Mouse (Mus musculus) midbrain, embryonic 15.5 days (tissue): ENCODE measurements around the gene Snx13. TPM values are rescaled to one million over a fixed set of nuclear protein-coding genes. Genes with fewer than 3 reads are reported as not detected.
A peak's percentile ranks its signal among the peaks of the same experiment; 100 is the strongest.

ENCODE experiments used
- ATAC-seq: fragments of 200-750 bp; cut with Nextera tagmentation; replicated peaks from 2 replicates; pipeline ENCODE4 v1.8.0; 2017; ENCODE audit warnings: moderate TSS enrichment
- H3K27ac ChIP-seq: fragments of 300-500 bp; sonication (generic); 2 replicates; pipeline ENCODE4 v1.5.1; 2015; ENCODE audit warnings: mild to moderate bottlenecking, inconsistent platforms
- H3K27me3 ChIP-seq: fragments of 300-500 bp; sonication (generic); replicated peaks from 2 replicates; pipeline ENCODE4 v1.6.1; 2015; ENCODE audit warnings: inconsistent platforms
- H3K36me3 ChIP-seq: fragments of 300-500 bp; sonication (generic); replicated peaks from 2 replicates; pipeline ENCODE4 v1.6.1; 2015; ENCODE audit warnings: inconsistent platforms
- H3K4me1 ChIP-seq: fragments of 300-500 bp; sonication (generic); 2 replicates; pipeline ENCODE4 v1.6.1; 2015; ENCODE audit warnings: inconsistent platforms
- H3K4me2 ChIP-seq: fragments of 300-500 bp; sonication (generic); 2 replicates; pipeline ENCODE4 v1.6.1; 2015; ENCODE audit warnings: inconsistent platforms, mild to moderate bottlenecking, moderate library complexity
- H3K4me3 ChIP-seq: fragments of 300-500 bp; sonication (generic); 2 replicates; pipeline ENCODE4 v1.5.1; 2015; ENCODE audit warnings: mild to moderate bottlenecking, inconsistent platforms
- H3K9ac ChIP-seq: fragments of 300-500 bp; sonication (generic); 2 replicates; pipeline ENCODE4 v1.6.1; 2015; ENCODE audit warnings: mild to moderate bottlenecking, inconsistent platforms
- H3K9me3 ChIP-seq: fragments of 300-500 bp; sonication (generic); 2 replicates; pipeline ENCODE4 v1.6.1; 2016; ENCODE audit warnings: inconsistent platforms
- WGBS: fragments of 180-500 bp; shearing (Covaris S2); methylation state at CpG from one replicate; pipeline ENCODE4 v1.1.7; 2015; ENCODE audit warnings: mixed read lengths; 5-methylcytosine and 5-hydroxymethylcytosine counted together
- microRNA counts: library from miRNA; unstranded; fragments of <30 nt; microRNA quantifications from one replicate; lab custom pipeline; 2016
- microRNA-seq: library from miRNA; unstranded; fragments of <30 nt; microRNA quantifications from one replicate; pipeline ENCODE4, GENCODE M21; 2016
- polyA plus RNA-seq: library from polyadenylated mRNA; unstranded; fragments of >200 nt; fragmentation: Nextera tagmentation; extraction: Ambion mirVana; gene quantifications from 2 replicates; pipeline ENCODE4 v1.2.1, GENCODE M21; 2015

Gene Snx13
- polyA plus RNA-seq, 1 experiment from 2014 or later, result 28.7 TPM

DNA sequence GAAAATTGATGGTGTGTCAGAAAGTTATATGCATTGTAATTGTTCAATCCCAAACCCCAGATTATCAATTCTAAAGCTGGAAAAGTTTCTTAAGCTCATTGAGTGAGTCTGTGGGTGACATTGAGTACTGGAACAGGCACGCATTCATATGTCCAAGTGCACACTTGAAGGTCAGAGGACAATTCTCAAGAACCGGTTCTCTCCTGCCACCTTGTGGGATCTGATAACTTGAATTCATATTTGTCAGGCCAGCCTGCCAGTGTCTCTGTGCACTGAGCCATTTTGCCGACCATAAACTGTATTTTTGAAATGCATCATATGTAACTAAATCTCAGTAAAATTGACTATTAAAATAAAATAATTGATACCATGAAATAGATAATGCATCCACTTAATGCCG is 114.7 kb downstream of the Snx13 start:
- no peaks in the 10 kb centered on the region for H3K36me3 ChIP-seq
- no peaks in the 10 kb centered on the region for H3K27me3 ChIP-seq
- WGBS, result 78% methylated on average over 4 of the region's 4 CpGs
- H3K27ac ChIP-seq, result no peak overlapping the region
- ATAC-seq, result no peak
- H3K9ac ChIP-seq, result no peak overlapping the region
- no peak overlapping the region for H3K4me2 ChIP-seq
- H3K4me3 ChIP-seq, result no peak overlapping the region
- no peaks in the 10 kb centered on the region for H3K9me3 ChIP-seq
- no peaks in the 10 kb centered on the region for H3K4me1 ChIP-seq

DNA sequence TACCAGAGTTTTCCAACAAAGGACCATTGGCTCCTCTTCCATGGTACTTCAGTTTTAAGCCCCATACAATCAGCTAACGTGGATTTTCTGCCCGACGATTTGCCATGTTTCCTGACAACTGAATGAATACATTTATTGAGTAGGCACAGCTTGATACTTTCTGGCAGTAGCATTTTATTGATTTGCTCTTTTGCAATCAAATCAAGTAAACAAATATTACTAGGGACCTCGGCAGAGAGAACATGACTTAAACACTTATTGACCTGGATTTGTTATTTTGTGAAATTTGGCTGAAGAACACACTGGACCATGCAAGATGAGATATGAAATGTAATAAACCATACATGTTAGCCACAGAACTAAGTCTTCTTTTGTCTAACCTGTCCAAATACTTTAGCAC is 123.3 kb downstream of the Snx13 start:
- no peaks in the 10 kb centered on the region for H3K36me3 ChIP-seq
- WGBS, result 39% methylated on average over 4 of the region's 4 CpGs

DNA sequence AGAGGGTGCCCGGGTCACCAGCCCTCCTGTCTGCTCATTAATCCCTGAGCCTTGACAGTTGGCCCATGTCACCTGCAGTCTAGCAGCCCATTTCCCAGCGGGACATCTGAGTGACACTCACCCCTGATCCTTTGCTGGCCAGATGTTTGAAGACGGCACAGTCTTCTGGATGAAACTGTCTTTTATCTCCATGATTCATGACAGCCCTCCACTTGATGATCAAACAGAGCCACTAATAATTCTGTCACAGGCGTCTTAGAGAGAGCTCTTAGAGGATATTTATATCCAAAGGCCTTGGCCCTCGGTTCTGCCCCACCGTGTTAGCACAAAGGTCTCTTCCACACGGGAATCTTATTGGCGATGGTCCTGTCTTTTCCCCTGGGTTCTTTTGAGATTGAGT is 129.0 kb downstream of the Snx13 start:
- no peaks in the 10 kb centered on the region for H3K4me1 ChIP-seq
- 38% methylated on average over 8 of the region's 8 CpGs for WGBS
- no peak overlapping the region for H3K4me3 ChIP-seq
- H3K9me3 ChIP-seq, result no peaks in the 10 kb centered on the region
- H3K9ac ChIP-seq, result no peak overlapping the region
- H3K4me2 ChIP-seq, result no peak overlapping the region
- H3K27me3 ChIP-seq, result no peaks in the 10 kb centered on the region
- no peak for ATAC-seq
- no peak overlapping the region for H3K27ac ChIP-seq
- no peaks in the 10 kb centered on the region for H3K36me3 ChIP-seq

More for the DNA sequence above, 123.3 kb downstream of the Snx13 start:
- Histone ChIP-seq H3K4me3 (no peak overlapping the region), H3K4me1 (no peaks in the 10 kb centered on the region), H3K27ac (no peak overlapping the region), H3K27me3 (no peaks in the 10 kb centered on the region), H3K9me3 (no peaks in the 10 kb centered on the region), H3K4me2 (no peak overlapping the region), H3K9ac (no peak overlapping the region)
- ATAC-seq, result no peak

DNA sequence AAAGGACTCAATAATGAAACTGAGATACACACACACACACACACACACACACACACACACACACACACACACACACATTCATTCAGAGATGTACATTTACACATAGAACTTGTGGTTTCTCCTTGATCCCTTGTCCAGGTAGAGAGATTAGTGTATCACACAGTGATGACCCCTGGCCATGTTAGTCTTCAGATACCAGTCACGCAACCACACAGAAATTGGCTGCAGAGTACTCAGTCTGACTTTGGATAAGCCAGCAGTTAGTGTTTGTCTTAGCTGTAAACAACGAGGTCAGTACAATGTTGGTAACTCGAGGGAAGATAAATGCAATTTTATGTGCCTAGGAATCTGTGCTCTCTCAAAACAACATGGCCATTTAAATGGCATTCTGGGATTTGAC is 129.6 kb downstream of the Snx13 start:
- Histone ChIP-seq H3K4me3 (no peak overlapping the region), H3K27me3 (no peaks in the 10 kb centered on the region), H3K36me3 (no peaks in the 10 kb centered on the region), H3K27ac (no peak overlapping the region), H3K4me2 (no peak overlapping the region), H3K9ac (no peak overlapping the region), H3K4me1 (no peaks in the 10 kb centered on the region), H3K9me3 (no peaks in the 10 kb centered on the region)
- no peak for ATAC-seq
- whole genome bisulfite sequencing, result 80% methylated on average over 3 of the region's 3 CpGs

DNA sequence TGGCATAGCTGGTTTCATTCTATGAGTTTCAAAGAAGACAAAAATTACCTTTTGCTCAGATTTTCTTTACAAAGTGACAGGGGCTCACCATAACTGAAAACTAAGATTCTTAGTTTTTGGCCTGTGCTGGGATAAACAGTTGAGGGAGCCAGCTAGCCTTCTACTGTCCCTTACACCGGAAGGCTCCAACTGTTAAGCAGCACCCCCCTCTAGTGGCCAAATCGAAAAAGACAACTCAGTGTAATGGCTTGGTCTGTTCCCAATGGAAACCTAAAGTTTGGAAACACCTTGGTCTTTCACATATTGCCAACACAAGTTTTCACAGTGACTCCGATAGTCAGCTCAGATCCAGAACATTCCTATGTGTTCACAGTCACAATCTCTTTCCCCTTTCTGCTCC is 135.7 kb downstream of the Snx13 start:
- 16% methylated on average over 3 of the region's 3 CpGs for WGBS
- peak; percentile 96 for ATAC-seq
- Histone ChIP-seq H3K27ac (no peak overlapping the region), H3K9me3 (no peaks in the 10 kb centered on the region), H3K4me2 (no peak overlapping the region), H3K4me3 (no peak overlapping the region), H3K4me1 (no peaks in the 10 kb centered on the region), H3K36me3 (no peaks in the 10 kb centered on the region), H3K27me3 (no peaks in the 10 kb centered on the region), H3K9ac (no peak overlapping the region)

DNA sequence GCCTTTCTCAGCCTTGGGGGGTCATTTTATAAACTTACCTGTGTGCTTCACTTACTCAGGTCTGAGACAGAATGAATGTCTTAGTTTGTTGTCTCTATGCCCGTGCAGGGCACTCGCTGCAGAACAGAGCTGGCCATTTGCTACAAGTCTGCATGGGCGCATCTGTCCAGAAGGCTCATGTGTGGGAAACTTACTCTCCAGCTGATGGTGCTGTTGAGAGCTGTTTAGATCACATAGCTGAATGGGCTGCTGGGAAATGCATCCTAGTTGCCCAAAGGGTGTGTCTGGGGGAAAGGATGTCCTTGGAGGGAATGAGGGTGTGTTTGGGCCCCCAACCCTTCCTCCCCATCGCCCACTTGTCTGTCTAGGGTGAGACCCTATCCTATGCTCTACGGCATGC is 137.3 kb downstream of the Snx13 start:
- ATAC-seq, result no peak
- Histone ChIP-seq H3K27ac (no peak overlapping the region), H3K4me3 (no peak overlapping the region), H3K9ac (no peak overlapping the region), H3K4me1 (no peaks in the 10 kb centered on the region), H3K9me3 (no peaks in the 10 kb centered on the region), H3K4me2 (no peak overlapping the region), H3K27me3 (no peaks in the 10 kb centered on the region), H3K36me3 (no peaks in the 10 kb centered on the region)
- WGBS, result 80% methylated on average over 5 of the region's 5 CpGs

DNA sequence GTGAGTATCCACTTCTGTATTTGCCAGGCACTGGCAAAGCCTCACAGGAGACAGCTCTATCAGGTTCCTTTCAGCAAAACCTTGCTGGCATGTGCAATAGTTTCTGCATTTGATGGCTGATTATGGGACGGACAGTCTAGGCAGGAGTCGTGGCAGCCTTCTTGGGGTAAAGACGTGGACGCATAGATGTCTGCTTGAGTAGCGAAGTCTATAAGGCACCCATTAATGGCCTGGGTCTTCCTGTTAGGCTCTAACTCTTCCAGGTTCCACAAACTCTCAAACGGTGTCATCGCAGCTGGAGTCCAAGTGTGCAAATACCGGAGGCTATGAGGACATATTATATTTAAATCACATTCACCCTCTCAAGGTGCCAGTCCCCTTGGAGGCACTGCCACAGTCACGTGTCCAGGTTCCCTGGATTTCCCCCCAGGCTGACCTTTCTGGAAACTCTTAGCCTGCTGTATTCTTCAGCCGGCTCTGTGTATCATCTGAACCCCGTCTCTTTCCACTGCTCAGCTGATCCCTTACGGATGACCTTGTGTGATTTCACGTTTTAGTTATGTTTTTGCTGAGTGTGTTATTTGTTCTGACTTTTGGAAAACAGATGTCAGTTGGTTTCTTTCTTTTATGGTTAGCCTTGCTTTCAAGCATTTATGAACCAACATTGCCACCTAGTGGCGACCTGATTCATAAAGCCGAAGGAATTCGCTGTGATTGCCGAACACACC is 144.9 kb downstream of the Snx13 start:
- H3K9ac ChIP-seq, result no peak overlapping the region
- 0 out of 2 replicates have a peak, but pooled peaks cover 3% of the 10 kb centered on the region for H3K4me1 ChIP-seq
- H3K36me3 ChIP-seq, result no peaks in the 10 kb centered on the region
- peak overlapping the region; percentile 5; the same call in 1 of the 2 replicates for H3K4me3 ChIP-seq
- no peaks in the 10 kb centered on the region for H3K9me3 ChIP-seq
- WGBS, result 51% methylated on average over 17 of the region's 17 CpGs
- H3K27ac ChIP-seq, result no peak overlapping the region
- ATAC-seq, result peak; percentile 73
- H3K4me2 ChIP-seq, result peak overlapping the region; percentile 41
- no peaks in the 10 kb centered on the region for H3K27me3 ChIP-seq

DNA sequence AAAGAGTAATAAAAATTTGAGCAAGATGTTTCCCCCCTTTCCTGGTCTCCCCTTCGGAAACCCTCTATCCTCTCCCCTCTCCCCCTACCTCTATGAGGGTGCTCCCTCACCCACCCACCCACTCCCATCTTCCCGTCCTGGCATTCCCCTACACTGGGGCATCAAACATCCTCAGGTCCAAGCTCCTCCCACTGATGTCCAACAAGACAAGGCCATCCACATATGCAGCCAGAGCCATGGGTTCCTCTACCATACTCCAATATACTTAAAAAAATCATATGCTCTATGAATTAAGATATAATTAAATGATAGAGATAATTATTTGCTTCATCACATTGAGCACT is 145.4 kb downstream of the Snx13 start:
- Histone ChIP-seq H3K36me3 (no peaks in the 10 kb centered on the region), H3K4me3 (peak overlapping the region; percentile 5; the same call in 1 of the 2 replicates), H3K27ac (no peak overlapping the region), H3K9me3 (no peaks in the 10 kb centered on the region), H3K4me1 (0 out of 2 replicates have a peak, but pooled peaks cover 3% of the 10 kb centered on the region), H3K27me3 (no peaks in the 10 kb centered on the region), H3K4me2 (peak overlapping the region; percentile 41), H3K9ac (no peak overlapping the region)
- peak; percentile 88 for ATAC-seq
- WGBS, result 15% methylated on average over 2 of the region's 2 CpGs

MicroRNAs encoded within 50 kb of the gene (microRNA counts, 519-probe panel; counts per million panel counts)
- not detected for microRNA mmu-miR-680 (lab: Ali Mortazavi, UCI)

Small RNAs within 50 kb of the gene (microRNA-seq; reads per million reads assigned to microRNA genes)
- gene Mir680-3, result not detected

Other genes starting within 250 kb of the Snx13 start
- 10.8 and 12.2 TPM in 2 replicates for gene Hdac9, start 130.1 kb upstream of the Snx13 start, polyA plus RNA-seq
- gene Prps1l1, start 62.4 kb upstream of the Snx13 start, polyA plus RNA-seq, result not detected in 2 replicates